Mouse (Mus musculus) granulocyte monocyte progenitor cell, adult 5-6 weeks (primary cell): ENCODE data around the gene Erich4. TPM values are rescaled to one million over a fixed set of nuclear protein-coding genes. Genes with fewer than 3 reads are reported as not detected.

ENCODE experiments used
- ATAC-seq: replicated peaks from 2 replicates; pipeline ENCODE4 v1.8.0; 2016; ENCODE audit warnings: mild to moderate bottlenecking, moderate TSS enrichment, inconsistent platforms; ENCODE audit not compliant: poor library complexity, severe bottlenecking
- total RNA-seq, 2 experiments: library from RNA; stranded (forward) in 1 of 2; stranded (reverse) in 1 of 2; fragments of 200-712, 200-1000 nt in 1 of 2; fragments of >200 nt in 1 of 2; fragmentation: Nextera tagmentation in 1 of 2; gene quantifications; 2 replicates each; pipeline ENCODE4 v1.2.3; 2014 to 2017

Erich4 gene
- total RNA-seq, 2 experiments from 2014 or later: not detected

DNA sequence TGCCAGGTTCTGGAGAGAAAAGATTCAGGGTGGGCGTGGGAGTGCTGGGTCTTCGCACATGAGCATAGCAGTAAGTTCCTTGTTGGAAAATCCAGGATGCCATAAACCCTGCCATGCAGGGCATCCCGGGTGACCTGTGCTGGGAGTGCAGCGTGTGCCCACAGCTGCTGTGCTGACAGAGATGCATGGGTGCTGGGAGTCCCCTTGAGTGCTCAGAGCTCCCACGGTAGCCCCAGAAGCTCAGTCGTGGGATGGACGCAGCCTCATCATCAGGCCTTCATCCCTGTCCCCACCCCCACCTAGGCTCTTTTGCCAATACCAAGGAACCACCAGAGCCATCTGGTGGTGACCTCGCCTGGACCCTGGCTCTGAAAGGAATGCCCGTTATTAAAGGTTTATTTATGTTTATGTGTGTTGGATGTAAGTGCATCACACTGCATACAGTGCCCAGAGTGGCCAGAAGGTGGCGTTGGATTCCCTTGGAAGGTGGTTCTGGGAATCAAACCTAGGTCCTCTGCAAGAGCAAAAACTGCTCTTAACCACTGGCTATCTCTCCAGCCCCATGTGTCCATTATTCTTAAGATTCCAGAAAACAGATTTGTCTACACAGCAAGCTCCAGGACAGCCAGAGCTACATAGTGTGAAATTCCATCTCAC is 10.0 kb upstream of the Erich4 start:
- ATAC-seq: peak; percentile 45

GRCm38 (mm10) chr7:25624851-25625250 is 9.2 kb upstream of the Erich4 start:
- ATAC-seq: no peak

- ATAC-seq: no peak
Observed at GRCm38 (mm10) chr7:25623857-25624370, 8.2 kb upstream of the Erich4 start.

GRCm38 (mm10) chr7:25620751-25621150 is 5.1 kb upstream of the Erich4 start:
- ATAC-seq: no peak

DNA sequence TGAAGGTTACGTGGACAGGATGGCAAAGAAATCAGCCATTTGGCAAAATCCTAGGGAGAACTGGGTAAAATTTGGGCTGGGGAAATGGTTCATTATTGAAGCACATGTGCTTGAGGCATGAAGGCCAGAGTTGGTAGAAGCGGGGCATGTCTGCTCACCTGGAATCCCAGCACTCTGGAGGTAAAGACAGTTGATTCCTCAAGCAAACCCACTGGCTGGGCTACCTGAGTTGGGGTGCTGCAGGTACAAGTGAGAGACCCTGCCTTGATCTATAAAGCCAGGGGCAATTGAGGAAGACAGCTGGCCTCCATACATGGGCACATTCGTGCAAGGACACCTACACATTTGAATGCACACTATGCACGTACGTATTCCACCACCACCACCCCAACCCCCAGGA is 4.4 kb upstream of the Erich4 start:
- no peak for ATAC-seq

DNA sequence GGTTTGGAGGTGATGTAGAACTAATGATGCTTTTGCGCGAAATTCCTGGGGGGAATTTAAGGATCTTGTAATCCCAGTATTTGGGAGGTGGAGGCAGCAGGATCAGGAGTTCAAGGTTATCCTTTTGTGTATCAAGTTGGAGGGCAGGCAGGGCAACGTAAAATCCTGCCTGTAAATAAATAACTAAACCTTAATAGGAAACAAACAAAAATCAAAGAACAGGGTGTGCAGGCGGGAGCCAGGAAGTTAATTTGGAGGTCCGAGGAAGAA is 4.0 kb upstream of the Erich4 start:
- ATAC-seq: no peak

DNA sequence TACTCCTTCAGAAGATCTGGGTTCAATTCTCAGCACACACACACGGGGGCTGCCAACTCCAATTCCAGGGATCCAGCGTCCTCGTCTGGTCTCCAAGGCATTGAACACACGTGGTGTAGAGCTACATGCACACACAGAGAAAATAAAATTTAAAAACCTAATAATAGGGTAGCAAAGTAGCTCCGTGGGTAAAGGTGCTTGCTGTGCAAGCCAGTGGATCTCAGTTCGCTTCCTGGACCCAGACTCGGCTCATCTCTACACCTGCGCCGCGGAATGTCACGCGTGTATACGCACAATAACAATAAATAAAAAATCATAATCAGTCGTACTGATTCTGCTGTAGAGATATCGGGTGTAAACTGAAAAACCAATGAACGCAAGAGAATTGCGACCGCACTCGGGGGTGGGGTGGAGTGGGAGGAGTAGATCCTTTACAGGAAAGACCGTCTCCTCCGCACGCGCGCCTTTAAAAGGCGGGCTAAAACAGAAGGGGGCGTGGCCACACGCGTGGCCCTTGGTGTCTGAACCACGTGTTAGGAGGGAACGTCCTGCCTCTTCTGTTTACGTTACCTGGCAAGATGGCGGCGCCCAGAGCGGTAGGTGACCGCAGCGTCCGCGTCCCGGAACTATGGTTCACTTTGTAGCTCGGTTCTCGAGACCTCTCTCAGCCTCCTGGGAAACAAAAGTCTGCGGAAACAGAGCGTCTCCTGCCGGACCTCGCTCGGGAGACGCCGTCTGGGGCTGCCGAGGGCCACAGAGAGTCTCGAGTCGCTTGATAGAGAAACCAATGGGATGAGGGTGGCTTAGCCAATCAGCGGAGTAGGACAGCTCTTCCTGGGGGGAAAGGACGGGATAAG is 3.4 kb upstream of the Erich4 start, which contains the start of gene Dmac2:
Dmac2 (plus strand) TSS at position 550 of the 857 bp plus-strand sequence.
- peak; percentile 94 for ATAC-seq

DNA sequence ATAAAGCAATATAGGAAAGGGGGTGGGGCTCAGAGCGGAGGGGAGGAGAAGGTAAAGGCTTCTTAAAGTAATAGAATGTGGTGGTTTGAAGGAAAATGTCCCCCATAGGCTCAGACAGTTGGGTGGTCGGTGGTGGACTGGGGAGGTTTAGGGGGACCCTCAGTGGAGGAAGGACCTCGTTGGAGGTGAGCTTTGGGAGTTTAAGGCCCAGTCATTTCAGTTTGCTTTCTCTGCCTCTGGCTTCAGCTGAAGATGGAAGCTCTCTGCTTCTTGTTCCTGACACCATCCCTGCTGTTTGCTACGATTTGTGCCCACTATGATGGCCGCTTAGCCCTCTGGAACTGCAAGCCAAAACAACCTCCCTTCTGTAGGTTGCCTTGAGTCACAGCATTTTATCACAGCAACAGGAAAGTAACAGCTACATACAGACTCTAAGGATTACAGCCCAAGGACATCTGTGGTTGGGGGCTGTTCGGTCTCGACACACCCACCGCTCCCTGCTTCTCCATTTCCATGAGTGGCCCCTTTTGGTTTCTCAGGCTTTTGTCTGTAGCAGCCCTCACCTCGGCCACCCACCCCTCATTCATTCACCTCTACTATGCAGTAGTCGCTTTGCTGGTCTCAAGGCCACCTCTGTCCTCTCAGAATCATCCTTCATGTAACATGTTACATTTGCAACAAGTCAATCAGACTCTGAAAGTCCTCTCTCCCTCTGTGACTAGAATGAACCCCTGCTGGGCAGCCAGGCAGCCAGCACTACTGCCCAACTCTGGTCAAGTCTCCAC is 1.9 kb upstream of the Erich4 start:
- no peak for ATAC-seq

DNA sequence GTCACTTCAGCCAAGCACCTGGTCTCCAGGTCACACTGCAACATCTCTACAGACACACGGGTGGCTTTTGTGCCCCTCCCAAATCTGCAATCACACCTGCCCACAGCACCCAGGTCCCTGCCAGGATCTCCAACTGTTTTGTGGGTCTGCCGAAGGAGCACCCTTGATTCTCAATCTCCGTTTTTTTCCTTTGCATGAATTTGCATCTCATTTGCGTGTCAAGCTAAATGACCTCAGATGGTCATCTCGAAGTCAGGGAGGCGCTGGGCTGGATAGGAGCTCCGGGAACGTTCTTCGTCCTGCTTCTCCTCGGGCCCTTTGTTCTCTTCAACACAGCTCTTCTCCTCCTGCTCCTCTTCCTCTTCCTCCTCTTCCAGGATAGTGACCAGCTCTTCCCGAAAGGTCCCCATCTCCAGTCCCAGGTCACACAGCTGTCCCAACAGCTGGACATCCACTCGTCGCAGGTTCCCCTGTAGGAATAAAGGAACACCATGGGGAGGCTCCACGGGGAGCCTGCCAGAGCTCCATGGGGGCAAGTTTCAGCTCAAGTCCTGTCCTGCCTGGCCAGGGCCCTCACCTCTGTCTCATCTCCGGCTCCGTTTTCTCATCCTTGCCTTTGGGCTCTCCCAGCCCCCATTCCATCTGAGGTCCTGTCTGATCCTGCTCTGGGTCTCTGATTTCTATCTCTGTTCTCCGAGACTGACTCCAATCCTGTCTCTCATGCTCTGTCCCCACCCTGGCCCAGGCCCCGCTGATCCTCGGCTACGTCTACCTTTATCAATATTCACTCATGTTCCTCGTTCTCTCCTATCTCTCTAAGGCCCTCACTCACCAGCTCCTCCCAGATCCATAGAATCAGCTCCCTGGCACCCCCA is 624 bp downstream of the Erich4 start:
- ATAC-seq: no peak

DNA sequence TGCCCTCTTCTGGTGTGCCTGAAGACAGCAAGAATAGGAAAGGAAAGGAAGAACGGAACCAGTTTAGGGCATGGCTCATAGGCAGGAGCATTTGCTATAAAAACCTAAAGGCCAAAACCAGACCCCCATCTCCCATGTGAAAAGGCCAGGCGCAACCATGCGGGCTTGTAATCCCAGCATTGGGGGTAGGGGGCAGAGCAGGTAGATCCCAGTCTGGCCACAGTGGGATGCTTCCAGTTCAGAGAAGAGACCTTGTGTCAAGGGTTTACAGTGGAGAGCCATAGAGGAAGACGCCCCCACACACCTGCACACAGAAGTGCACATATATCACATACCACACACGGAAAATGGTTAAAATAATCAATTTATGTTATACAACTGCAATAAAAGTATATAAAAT is 1.6 kb downstream of the Erich4 start:
- no peak for ATAC-seq

GRCm38 (mm10) chr7:25611501-25611900 is 4.2 kb downstream of the Erich4 start:
- ATAC-seq: no peak

- peak; percentile 60 for ATAC-seq
Observed at GRCm38 (mm10) chr7:25610056-25610455, 5.6 kb downstream of the Erich4 start.

GRCm38 (mm10) chr7:25607196-25607595 is 8.5 kb downstream of the Erich4 start:
- no peak for ATAC-seq

GRCm38 (mm10) chr7:25606625-25607063 is 9.0 kb downstream of the Erich4 start:
- peak; percentile 67 for ATAC-seq

DNA sequence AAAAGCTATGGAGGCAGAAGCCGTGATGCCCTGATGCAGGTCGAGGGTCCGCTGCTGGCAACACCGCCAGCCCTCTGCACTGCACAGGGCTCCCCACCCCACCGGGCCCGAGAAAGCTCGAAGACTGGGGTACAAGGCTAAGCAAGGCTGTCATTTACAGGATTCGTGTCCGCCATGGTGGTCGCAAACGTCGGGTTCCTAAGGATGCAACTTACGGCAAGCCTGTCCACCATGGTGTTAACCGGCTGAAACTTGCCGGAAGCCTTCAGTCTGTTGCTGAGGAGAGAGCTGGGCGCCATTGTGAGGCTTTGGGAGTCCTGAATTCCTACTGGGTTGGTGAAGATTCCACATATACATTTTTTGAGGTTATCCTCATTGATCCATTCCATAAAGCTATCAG is 14.3 kb downstream of the Erich4 start:
- no peak for ATAC-seq

DNA sequence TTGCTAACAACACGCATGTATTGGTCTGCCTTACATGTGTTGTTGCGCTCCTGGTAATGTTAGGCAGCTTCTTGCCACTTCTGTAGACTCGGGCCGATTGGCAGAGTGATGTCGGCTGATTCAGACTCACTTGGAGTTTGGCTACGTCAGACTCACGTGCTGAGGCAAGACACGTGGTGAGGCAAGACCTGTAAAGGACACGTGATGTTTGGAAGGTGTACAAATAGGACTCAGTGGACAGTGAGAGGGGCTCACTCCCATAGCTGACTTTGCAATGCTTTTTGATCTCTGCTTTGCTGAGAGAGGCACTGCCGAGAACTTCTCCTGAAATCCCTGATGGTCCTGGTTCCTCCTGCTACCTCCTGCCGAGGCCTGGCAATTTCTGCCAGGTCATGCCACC is 15.0 kb downstream of the Erich4 start:
- ATAC-seq: no peak

- peak; percentile 96 for ATAC-seq
Observed at GRCm38 (mm10) chr7:25599663-25600062, 16.0 kb downstream of the Erich4 start.

GRCm38 (mm10) chr7:25593859-25594258 is 21.8 kb downstream of the Erich4 start:
- no peak for ATAC-seq

DNA sequence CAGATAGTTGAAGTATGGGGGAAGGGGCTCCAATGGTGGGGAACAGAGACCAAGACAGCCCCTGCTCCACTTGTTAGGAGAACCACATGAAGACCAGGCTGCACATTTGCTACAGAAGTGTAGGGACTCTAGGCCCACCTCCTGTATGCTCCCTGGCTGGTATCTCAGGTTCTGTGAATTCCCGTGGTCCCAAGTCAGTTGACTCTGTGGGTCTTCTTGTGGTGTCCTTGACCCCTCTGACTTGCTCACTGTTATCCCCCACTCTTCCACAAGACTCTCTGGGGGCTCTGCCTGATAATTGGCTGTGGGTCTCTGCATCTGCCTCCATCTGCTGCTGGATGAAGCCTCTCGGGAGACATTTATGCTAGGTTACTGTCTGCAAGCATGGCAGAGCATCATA is 24.5 kb downstream of the Erich4 start:
- ATAC-seq: no peak
